Mouse (Mus musculus) CH12.LX (cell line): ENCODE data around the gene Btbd6.
A peak's percentile ranks its signal among the peaks of the same experiment; 100 is the strongest.

ENCODE experiments used
- CHD1 ChIP-seq: IDR thresholded peaks from 2 replicates; pipeline ENCODE4 v1.6.1; 2012; ENCODE audit warnings: low read depth, low read length, improper control_type of control experiment, inconsistent platforms
- CTCF ChIP-seq, 2 experiments: IDR thresholded peaks in 1 of 2; conservative IDR thresholded peaks in 1 of 2; 2 replicates each; pipeline ENCODE4 v1.5.1; 2011 to 2012; ENCODE audit warnings: low read depth in 2 of 2, low read length in 2 of 2, improper control_type of control experiment in 1 of 2, inconsistent platforms in 1 of 2, mild to moderate bottlenecking in 1 of 2, moderate library complexity in 1 of 2
- MAFK ChIP-seq: IDR thresholded peaks from 2 replicates; pipeline ENCODE4 v1.6.1; 2011; ENCODE audit warnings: low read length, improper control_type of control experiment; ENCODE audit not compliant: insufficient replicate concordance
- MEF2A ChIP-seq: IDR thresholded peaks from 2 replicates; pipeline ENCODE4 v1.6.1; 2014; ENCODE audit warnings: low read depth, mild to moderate bottlenecking, inconsistent platforms, low read length, improper control_type of control experiment, borderline replicate concordance
- ZC3H11A ChIP-seq: IDR thresholded peaks from 2 replicates; pipeline ENCODE4 v1.6.1; 2012; ENCODE audit warnings: low read depth, mild to moderate bottlenecking, inconsistent platforms, low read length, improper control_type of control experiment

- peak in 1 of 2 experiments; percentile 99; a peak in 2 of 4 replicates for TF ChIP-seq CTCF (conservative IDR thresholded peaks at IDR 0.05 in 1 of 2, IDR thresholded peaks at IDR 0.05 in 1 of 2; ENCODE audit: low read depth in 2 of 2, low read length in 2 of 2)
- no peak for TF ChIP-seq MAFK
- TF ChIP-seq CHD1: no peak
- 0 out of 2 replicates have a peak, but pooled peaks have one; percentile 45 for TF ChIP-seq ZC3H11A
- no peak for TF ChIP-seq MEF2A
Observed at GRCm38 (mm10) chr12:113004993-113005392, 28.7 kb downstream of the Btbd6 start.
